Mouse (Mus musculus) ES-E14 (cell line): ENCODE data around the gene Foxp2.

Experiments used
- CHD2 ChIP-seq: IDR thresholded peaks from 2 replicates; pipeline ENCODE4 v1.6.1; 2014; ENCODE audit warnings: mild to moderate bottlenecking, low read depth, low read length, inconsistent platforms
- MAFK ChIP-seq: IDR thresholded peaks from 2 replicates; pipeline ENCODE4 v1.6.1; 2014; ENCODE audit warnings: mild to moderate bottlenecking, low read depth, low read length, inconsistent platforms; ENCODE audit not compliant: insufficient read depth
- ZC3H11A ChIP-seq: IDR thresholded peaks from 2 replicates; pipeline ENCODE4 v1.6.1; 2012; ENCODE audit warnings: low read depth, mild to moderate bottlenecking, inconsistent platforms, low read length, borderline replicate concordance
- ZNF384 ChIP-seq: IDR thresholded peaks from 2 replicates; pipeline ENCODE4 v1.6.1; 2012; ENCODE audit warnings: low read depth, low read length, inconsistent platforms

DNA sequence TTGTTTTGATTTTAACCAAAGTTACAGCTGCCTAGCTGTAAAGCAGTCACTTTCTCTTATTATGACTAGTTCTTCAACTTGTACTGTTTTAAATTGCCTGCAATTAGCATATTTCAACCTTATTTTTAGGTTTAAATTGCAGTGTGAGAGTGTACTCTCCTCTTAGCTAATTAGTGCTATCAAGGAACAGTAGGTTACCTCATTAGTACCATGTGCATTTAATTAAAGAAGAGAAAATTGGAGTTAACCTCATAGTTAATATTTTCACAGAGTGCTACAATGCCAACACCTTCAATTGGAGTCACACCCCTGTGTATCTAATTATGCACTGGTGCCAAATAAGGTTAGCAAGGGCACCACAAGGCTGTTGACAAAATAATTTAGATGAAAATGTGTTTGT, 421.9 kb downstream of the Foxp2 start:
- TF ChIP-seq ZNF384 (no peak), ZC3H11A (no peak), MAFK (no peak), CHD2 (no peak)
